Mouse (Mus musculus) cerebellum, postnatal 4 days (tissue): Measurements from ENCODE around the gene Gfy.

Experiments used
- DNase-seq, 2 experiments: peaks; one replicate each; pipeline ENCODE4 v3.0.0; 2022; ENCODE audit warnings: low spot score in 2 of 2, mixed read lengths in 1 of 2

The Gfy gene

GRCm38 (mm10) chr7:45150321-45150720, 29.0 kb downstream of the Gfy start:
- no peak for DNase-seq

DNA sequence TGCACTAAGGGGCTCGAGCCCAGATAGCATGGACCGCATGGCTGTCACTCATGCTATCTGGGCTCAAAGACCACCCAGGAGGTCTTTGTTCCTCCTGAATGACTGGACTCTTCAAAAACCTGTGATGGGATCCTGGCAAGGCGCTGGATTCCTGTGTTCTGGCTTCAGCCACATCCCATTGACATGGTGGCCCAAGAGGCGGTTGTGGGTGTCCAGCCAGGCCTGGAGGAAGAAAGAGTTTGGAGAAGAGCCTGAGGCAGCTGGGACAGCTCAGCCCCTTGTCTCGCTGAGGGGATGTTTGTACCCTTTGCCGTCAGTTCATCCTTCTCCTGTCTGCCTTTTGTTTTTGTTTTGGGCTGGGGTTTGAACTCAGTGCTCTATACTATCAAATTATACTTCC, 29.8 kb downstream of the Gfy start:
- DNase-seq: no peak

- no peak for DNase-seq
Measured at GRCm38 (mm10) chr7:45148534-45149098, 30.8 kb downstream of the Gfy start.

GRCm38 (mm10) chr7:45147899-45148298, 31.5 kb downstream of the Gfy start:
- no peak for DNase-seq

GRCm38 (mm10) chr7:45147267-45147666, 32.1 kb downstream of the Gfy start:
- no peak for DNase-seq

GRCm38 (mm10) chr7:45145460-45145859, 33.9 kb downstream of the Gfy start:
- DNase-seq: no peak

GRCm38 (mm10) chr7:45144368-45145174, 34.8 kb downstream of the Gfy start:
- no peak for DNase-seq

- no peak for DNase-seq
Measured at GRCm38 (mm10) chr7:45141914-45142313, 37.5 kb downstream of the Gfy start.

DNA sequence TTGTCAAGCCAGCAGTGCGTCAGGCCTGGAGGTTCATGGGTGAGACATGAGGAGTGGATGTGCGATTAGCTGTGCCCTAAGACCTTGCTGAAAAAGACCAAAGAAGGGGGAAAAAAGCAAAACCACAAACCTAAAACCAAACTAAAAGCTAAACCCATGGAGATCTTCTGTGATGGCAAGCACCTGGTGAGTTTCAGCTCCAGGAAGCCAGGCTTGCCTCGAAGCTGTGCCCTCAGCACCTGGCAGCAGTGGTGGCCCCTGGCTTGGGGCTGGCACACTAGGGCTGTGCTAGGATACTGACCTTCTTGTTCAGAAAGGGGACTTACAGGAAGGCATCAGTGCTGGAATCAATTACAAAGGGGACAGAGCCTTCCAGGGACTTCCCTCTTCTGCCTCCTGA, 38.0 kb downstream of the Gfy start:
- no peak for DNase-seq

- DNase-seq: no peak
Measured at GRCm38 (mm10) chr7:45139904-45140723, 39.3 kb downstream of the Gfy start.

DNA sequence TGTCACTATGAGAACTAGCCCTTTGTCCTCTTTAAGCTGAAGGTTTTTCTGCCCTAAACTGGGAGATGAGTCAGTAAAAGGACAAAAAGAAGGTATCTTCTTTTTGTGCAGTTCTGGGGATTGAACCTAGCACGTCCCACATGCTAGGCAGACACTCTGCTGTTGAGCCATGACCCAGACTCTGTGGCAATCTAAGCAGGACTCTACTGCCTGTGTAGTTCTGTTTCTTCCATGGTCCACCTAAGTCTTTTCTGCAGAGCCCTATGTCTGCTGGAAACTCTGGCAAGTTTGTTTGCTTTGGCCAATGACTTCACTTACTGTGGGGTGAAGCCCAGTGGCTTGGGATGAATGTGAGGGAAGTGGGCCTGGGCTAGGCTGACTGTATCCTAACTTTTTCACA, 41.0 kb downstream of the Gfy start:
- no peak for DNase-seq

DNA sequence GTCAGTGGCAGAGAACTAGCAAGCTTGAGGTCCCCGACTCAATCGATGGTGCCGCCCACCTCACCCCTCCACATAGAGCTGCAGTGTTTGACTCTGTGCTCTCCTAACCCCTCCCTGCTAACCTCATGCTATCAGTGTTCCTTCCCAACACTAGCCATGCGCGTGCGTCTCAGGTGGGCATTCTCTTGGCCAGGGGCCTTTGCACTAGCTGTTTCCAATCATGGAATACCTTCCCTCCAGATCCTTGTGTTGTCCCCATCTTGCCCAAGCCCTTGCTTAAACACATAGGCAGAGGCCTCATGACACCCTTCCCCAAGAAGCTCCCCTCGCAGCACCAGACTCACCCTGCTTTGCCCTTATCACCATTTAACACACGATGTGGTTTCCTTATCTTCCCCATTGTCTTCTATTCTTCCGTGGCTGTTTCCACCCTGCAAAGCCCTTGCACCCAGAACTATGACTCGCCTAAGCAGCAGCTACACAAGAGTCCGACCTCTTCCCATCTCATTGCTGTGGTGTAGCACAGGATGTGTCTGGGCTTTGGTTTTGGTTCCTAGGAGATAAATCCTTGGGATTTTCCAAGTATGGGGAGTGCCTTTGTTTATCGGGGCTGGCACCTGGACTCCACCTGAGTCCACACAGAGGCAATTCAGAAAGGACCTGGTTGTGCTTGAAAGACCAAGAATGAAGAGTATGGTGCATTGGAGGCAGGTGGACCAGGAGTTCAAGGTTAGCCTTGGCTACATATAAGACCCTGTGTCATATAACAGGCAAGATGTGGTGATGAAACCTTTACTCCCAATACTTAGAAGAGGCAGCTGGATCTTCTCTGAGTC, 42.0 kb downstream of the Gfy start:
- no peak for DNase-seq

DNA sequence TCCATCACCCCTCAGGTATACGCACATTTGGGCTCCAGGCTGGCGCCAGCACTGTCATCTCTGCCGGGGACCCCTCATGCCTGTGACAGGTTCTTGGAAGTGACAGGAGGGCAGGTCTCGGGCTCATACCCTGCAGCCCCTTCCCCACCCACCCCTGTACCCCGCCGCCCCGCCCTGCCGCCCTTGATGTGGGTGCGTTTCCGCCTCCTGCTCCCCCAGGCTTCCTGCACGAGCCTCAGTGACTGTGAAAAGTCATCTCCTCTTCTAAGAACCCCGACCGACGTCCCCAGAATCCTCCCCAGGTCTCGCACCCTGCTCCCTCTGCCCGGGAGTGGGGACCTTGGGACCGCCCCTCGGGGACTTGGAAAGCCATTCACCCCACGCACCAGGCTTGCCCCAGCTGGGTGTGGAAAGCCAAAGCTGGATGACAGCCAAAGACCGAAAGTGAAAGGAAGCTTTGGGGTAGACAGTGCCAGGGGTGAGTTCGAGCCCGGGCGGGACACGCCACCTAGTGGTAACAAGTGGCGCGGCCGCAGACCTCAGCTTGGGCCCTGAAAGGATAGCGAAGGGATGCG, 43.3 kb downstream of the Gfy start, which contains the start of the genes Gm45713 and Flt3l:
Gene Gm45713 (minus strand): TSS at position 239 of the 575 bp plus-strand sequence.
Gene Flt3l (minus strand): TSS at position 440 of the 575 bp plus-strand sequence.
- DNase-seq: peak; percentile 78 to 91

- DNase-seq: no peak
Measured at GRCm38 (mm10) chr7:45135370-45135769, 44.0 kb downstream of the Gfy start.

DNA sequence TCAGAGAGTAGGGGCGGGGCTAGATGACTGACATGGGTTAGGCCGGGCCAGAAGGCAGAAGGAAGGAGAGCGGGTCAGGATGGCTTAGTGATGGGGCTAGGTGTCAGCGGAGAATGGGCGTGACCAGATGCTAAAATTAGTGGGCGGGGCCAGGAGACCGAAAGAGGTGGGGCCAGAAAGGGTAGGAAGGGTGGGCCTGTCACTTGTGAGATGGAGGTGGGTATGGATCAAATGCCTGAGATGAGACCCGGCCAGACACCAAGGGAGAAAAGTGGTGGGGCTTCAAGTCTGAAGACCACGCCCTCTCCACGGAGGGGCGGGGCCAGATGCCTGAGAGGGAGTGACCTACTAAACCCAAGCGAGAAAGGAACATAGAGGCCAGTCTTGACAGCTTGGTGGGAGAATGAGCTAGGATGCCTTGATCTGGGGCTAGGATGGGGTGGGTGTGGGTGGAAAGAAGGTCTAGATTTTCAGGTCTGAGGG, 44.8 kb downstream of the Gfy start:
- no peak for DNase-seq

GRCm38 (mm10) chr7:45133446-45134159, 45.8 kb downstream of the Gfy start:
- no peak for DNase-seq

- DNase-seq: no peak
Measured at GRCm38 (mm10) chr7:45131850-45132249, 47.5 kb downstream of the Gfy start.

DNA sequence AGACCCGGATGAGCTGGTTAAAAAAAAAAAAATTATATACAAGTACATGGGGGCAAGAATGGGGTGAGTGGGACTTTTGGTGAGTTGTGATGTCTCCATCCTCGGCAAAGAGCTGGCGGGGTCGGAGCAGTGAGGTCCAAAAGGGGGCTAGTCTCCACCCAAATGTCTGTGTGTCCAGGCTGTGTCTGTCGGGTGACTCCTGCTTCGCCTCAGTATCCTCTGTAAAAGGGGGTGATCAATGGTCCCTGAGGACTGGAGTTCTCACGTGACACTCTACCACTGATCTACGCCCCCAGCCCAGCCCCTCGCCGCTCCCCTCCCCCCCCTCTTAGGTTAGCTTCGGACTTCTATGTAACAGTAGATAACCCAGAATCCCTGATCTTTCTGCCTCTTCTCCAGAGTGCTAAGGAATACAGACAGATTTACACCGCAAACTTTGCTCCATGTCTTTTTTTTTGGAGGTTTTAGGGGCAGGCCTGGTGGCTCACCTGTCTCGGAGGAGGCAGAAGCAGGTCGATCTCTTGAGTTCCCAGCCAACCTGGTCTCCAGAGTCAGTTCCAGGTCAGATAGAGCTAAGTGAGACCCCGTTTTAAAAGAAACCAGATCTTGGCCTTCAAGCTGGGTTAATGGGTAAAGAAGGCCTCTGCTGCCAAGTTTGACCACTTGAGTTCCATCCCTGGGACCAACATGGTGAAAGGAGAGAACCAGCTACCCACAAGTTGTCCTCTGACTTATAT, 49.4 kb downstream of the Gfy start:
- no peak for DNase-seq

DNA sequence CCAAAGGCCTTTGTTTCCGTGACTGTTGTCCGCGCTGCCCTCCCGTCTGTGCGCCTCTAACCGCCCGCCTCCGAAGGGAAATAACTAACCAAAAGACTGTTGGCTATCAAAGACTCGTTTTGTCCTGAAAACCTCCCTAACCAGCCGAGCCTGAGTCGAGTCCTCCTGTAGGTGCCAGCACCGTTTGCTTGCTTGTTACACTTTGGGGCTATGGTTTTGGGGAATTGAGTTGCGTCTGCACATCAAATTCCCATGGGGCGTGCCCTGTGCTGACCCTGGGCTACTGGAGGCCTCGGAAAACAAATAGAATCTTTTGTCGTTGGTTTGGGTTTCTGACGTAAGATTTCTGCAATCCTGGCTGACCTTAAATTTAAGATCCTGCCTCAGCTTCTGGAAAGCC, 50.1 kb downstream of the Gfy start:
- peak in 1 of 2 experiments; percentile 42 for DNase-seq
